Mouse (Mus musculus): ENCODE results near the gene Ccser2.
"Not testable (repeated sequence)": the region's sequence is repeated elsewhere in the genome, so short reads cannot be mapped to it uniquely, and the experiment has no call there.

Ccser2 gene

GRCm38 (mm10) chr14:36968628-36969147 is at the start of gene Ccser2:
Gene Ccser2, minus strand, starts transcription at chr14:36968777.
- DNase-seq (ENCODE audit: low spot score in 2 of 2): peak; percentile 96 to 97

- no peak for DNase-seq (ENCODE audit: low spot score in 2 of 2)
These were observed 47.3 kb upstream of the Ccser2 start for GRCm38 (mm10) chr14:37015894-37016293.

- peak in 1 of 2 experiments; percentile 8 for DNase-seq (ENCODE audit: low spot score in 2 of 2)
These were observed 45.1 kb upstream of the Ccser2 start for GRCm38 (mm10) chr14:37013644-37014043.

GRCm38 (mm10) chr14:37009686-37010085 is 41.1 kb upstream of the Ccser2 start:
- DNase-seq (ENCODE audit: low spot score in 2 of 2): no peak

- no peak for DNase-seq (ENCODE audit: low spot score in 2 of 2)
These were observed 37.9 kb upstream of the Ccser2 start for GRCm38 (mm10) chr14:37006489-37006888.

GRCm38 (mm10) chr14:37005865-37006264 is 37.3 kb upstream of the Ccser2 start:
- DNase-seq (ENCODE audit: low spot score in 2 of 2): no peak

GRCm38 (mm10) chr14:37003431-37004095 is 35.0 kb upstream of the Ccser2 start:
- no peak for DNase-seq (ENCODE audit: low spot score in 2 of 2)

- DNase-seq (ENCODE audit: low spot score in 2 of 2): no peak
These were observed 34.3 kb upstream of the Ccser2 start for GRCm38 (mm10) chr14:37002852-37003251.

GRCm38 (mm10) chr14:37000780-37001179 is 32.2 kb upstream of the Ccser2 start:
- DNase-seq (ENCODE audit: low spot score in 2 of 2): not testable (repeated sequence)

- no peak for DNase-seq (ENCODE audit: low spot score in 2 of 2)
These were observed 21.2 kb upstream of the Ccser2 start for GRCm38 (mm10) chr14:36989784-36990183.

GRCm38 (mm10) chr14:36985693-36986092 is 17.1 kb upstream of the Ccser2 start:
- no peak for DNase-seq (ENCODE audit: low spot score in 2 of 2)

- no peak for DNase-seq (ENCODE audit: low spot score in 2 of 2)
These were observed 6.4 kb upstream of the Ccser2 start for GRCm38 (mm10) chr14:36975019-36975418.

- DNase-seq (ENCODE audit: low spot score in 2 of 2): no peak
These were observed 2.6 kb upstream of the Ccser2 start for GRCm38 (mm10) chr14:36971211-36971610.

- DNase-seq (ENCODE audit: low spot score in 2 of 2): no peak
These were observed 1.4 kb upstream of the Ccser2 start for GRCm38 (mm10) chr14:36969861-36970420.

GRCm38 (mm10) chr14:36968076-36968627 is 425 bp downstream of the Ccser2 start:
- DNase-seq (ENCODE audit: low spot score in 2 of 2): no peak

GRCm38 (mm10) chr14:36965421-36965820 is 3.2 kb downstream of the Ccser2 start:
- DNase-seq (ENCODE audit: low spot score in 2 of 2): no peak

- no peak for DNase-seq (ENCODE audit: low spot score in 2 of 2)
These were observed 6.1 kb downstream of the Ccser2 start for GRCm38 (mm10) chr14:36962477-36962876.

GRCm38 (mm10) chr14:36957719-36958118 is 10.9 kb downstream of the Ccser2 start:
- no peak for DNase-seq (ENCODE audit: low spot score in 2 of 2)

GRCm38 (mm10) chr14:36957261-36957660 is 11.3 kb downstream of the Ccser2 start:
- no peak for DNase-seq (ENCODE audit: low spot score in 2 of 2)

- DNase-seq (ENCODE audit: low spot score in 2 of 2): no peak
These were observed 11.9 kb downstream of the Ccser2 start for GRCm38 (mm10) chr14:36956717-36957116.

- no peak for DNase-seq (ENCODE audit: low spot score in 2 of 2)
These were observed 15.7 kb downstream of the Ccser2 start for GRCm38 (mm10) chr14:36952687-36953426.

- no peak for DNase-seq (ENCODE audit: low spot score in 2 of 2)
These were observed 16.4 kb downstream of the Ccser2 start for GRCm38 (mm10) chr14:36952142-36952541.

Measured in frontal cortex, postnatal 36 days (tissue).